ENCODE assay signal across 26 mouse cellular contexts in genomic region chr13:34498910-34499309, GRCm38 (mm10).
"Had no signal": no experiment of that assay in that cellular context is flagged by ENCODE, and none has a peak within 500 bp of the region (broad histone marks: within the 10 kb centered on the region; RNA-seq: fewer than 3 reads in every experiment).

No protein-coding gene starts in this region.

- H3K4me3 ChIP-seq: gastrocnemius, adult 2 months; heart, embryonic 13.5 days; heart, embryonic 15.5 days; hindbrain, embryonic 13.5 days; hindbrain, embryonic 15.5 days; kidney, embryonic 15.5 days; left cerebral cortex, adult 2 months; limb, embryonic 10.5 days; limb, embryonic 12.5 days; liver, embryonic 13.5 days; liver, embryonic 15.5 days had no signal

- H3K4me2 ChIP-seq: heart, embryonic 11.5 days; heart, embryonic 13.5 days; heart, embryonic 15.5 days; hindbrain, embryonic 13.5 days; hindbrain, embryonic 15.5 days; kidney, embryonic 15.5 days; limb, embryonic 12.5 days; liver, embryonic 11.5 days; liver, embryonic 13.5 days; liver, embryonic 15.5 days had no signal

- DNase-seq: gastrocnemius, adult 2 months; gastrocnemius, postnatal 10 days; gastrocnemius, postnatal 25 days; heart, adult 18-20 months; heart, postnatal 14 days; heart, postnatal 36 days; kidney, adult 11 months; kidney, adult 2 months; kidney, adult 9 months; kidney, postnatal 14 days; kidney, postnatal 36 days; layer of hippocampus, adult 9-11 months; layer of hippocampus, postnatal 36 days; liver; liver, embryonic 13.5 days had no signal

- H3K27me3 ChIP-seq: heart, embryonic 13.5 days; heart, embryonic 15.5 days; hindbrain, embryonic 13.5 days; hindbrain, embryonic 15.5 days; kidney, embryonic 15.5 days; limb, embryonic 12.5 days; liver, embryonic 13.5 days; liver, embryonic 15.5 days had no signal

- H3K36me3 ChIP-seq: heart, embryonic 13.5 days; heart, embryonic 15.5 days; hindbrain, embryonic 13.5 days; hindbrain, embryonic 15.5 days; kidney, embryonic 15.5 days; limb, embryonic 10.5 days; limb, embryonic 12.5 days; liver, embryonic 13.5 days; liver, embryonic 15.5 days had no signal
